Mouse (Mus musculus) forebrain, embryonic 10.5 days (tissue): Measurements from ENCODE around the gene Rnf144a. TPM values are rescaled to one million over a fixed set of nuclear protein-coding genes. Genes with fewer than 3 reads are reported as not detected.

ENCODE experiments used
- DNase-seq: peaks from one replicate; pipeline ENCODE4 v3.0.0-alpha.2; 2017; ENCODE audit warnings: low spot score; ENCODE audit errors: extremely low spot score
- H3K27ac ChIP-seq: fragments of 300-500 bp; sonication (generic); 2 replicates; pipeline ENCODE4 v1.5.1; 2016; ENCODE audit warnings: mild to moderate bottlenecking
- H3K27me3 ChIP-seq: fragments of 300-500 bp; sonication (generic); 2 replicates; pipeline ENCODE4 v1.6.1; 2016; ENCODE audit warnings: mild to moderate bottlenecking; ENCODE audit not compliant: poor library complexity, severe bottlenecking
- H3K36me3 ChIP-seq: fragments of 300-500 bp; sonication (generic); replicated peaks from 2 replicates; pipeline ENCODE4 v1.6.1; 2016; ENCODE audit warnings: mild to moderate bottlenecking, moderate library complexity
- H3K4me1 ChIP-seq: fragments of 300-500 bp; sonication (generic); 2 replicates; pipeline ENCODE4 v1.6.1; 2016
- H3K4me3 ChIP-seq: fragments of 300-500 bp; sonication (generic); 2 replicates; pipeline ENCODE4 v1.5.1; 2016; ENCODE audit warnings: mild to moderate bottlenecking, moderate library complexity
- H3K9me3 ChIP-seq: fragments of 300-500 bp; sonication (generic); 2 replicates; pipeline ENCODE4 v1.6.1; 2016; ENCODE audit warnings: mild to moderate bottlenecking, moderate library complexity
- whole genome bisulfite sequencing: fragments of 180-500 bp; shearing (Covaris S2); methylation state at CpG from one replicate; pipeline ENCODE4 v1.1.7; 2016; 5-methylcytosine and 5-hydroxymethylcytosine counted together
- polyA plus RNA-seq: library from polyadenylated mRNA; unstranded; fragments of >200 nt; fragmentation: Nextera tagmentation; extraction: Ambion mirVana; gene quantifications from 2 replicates; pipeline ENCODE4 v1.2.1, GENCODE M21; 2016

Gene Rnf144a
- polyA plus RNA-seq, 1 experiment from 2014 or later = 41.1 TPM

DNA sequence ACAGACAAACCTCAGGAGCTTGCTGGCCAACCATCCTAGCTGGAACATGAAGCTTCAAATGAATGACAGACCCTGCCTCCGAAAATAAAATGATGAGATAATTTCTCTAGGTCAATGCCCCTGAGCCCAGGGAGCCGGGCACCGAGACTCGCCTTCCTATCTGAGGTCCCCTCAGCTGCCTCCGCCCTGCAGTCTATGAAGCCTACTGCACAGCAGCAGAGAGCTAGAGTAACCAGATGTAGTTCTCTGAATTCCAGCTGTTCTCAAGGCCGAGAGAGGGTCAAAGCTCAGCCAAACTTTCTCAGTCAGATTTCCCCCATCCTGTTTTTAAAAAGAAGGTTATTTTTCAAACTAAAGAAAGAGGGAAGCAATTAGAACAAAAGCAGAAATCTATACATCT is 29.3 kb downstream of the Rnf144a start:
- no peak overlapping the region for H3K4me3 ChIP-seq
- WGBS = 93% methylated on average over 6 of the region's 6 CpGs
- no peaks in the 10 kb centered on the region for H3K27me3 ChIP-seq
- no peaks in the 10 kb centered on the region for H3K9me3 ChIP-seq
- H3K4me1 ChIP-seq = peaks cover 2% of the 10 kb centered on the region; the same call in 1 of the 2 replicates
- DNase-seq = no peak
- no peak overlapping the region for H3K27ac ChIP-seq
- peaks cover 99% of the 10 kb centered on the region for H3K36me3 ChIP-seq

DNA sequence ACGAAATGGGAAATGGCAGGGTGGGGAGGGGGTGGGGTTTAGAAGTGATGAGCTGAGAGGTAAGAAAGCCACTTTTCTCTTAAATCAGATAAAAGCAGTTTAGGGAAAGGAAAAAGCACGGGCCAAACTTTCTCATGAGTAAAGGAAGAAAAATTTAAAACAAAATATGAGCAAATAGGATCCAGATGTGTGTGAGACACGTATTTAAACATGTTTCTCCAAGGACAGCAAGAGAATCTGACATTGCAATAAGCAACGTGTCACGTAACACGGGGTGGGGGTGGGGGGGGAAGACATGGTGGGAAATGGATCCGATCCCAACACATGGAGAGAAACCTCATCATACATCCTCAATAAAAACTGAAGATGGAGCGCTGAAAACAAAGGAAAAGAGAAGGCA is 33.3 kb downstream of the Rnf144a start:
- Histone ChIP-seq H3K4me3 (no peak overlapping the region), H3K27ac (no peak overlapping the region), H3K36me3 (peaks cover 100% of the 10 kb centered on the region), H3K9me3 (no peaks in the 10 kb centered on the region), H3K27me3 (no peaks in the 10 kb centered on the region), H3K4me1 (peaks cover 2% of the 10 kb centered on the region; the same call in 1 of the 2 replicates)
- DNase-seq = no peak
- WGBS = 88% methylated on average over 8 of the region's 8 CpGs

DNA sequence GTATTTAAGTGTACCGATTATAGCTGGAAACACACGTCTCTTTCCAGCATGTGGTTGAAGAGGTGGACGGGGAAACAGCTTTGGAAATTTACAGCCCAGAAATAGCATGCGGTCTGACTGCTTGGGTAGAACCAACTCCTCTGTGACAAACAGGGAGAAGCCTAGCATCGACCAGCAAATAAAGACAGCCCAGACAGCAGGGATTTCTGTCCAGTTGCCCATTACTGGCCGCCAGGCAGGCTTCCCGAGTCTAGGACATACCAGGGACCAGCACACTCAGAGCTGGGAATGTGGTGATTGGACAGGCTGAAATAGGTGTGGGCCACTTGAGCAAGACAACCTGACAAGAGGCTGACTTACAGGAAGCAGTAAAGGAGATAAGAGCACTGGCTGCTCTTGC is 35.3 kb downstream of the Rnf144a start:
- H3K36me3 ChIP-seq = peaks cover 100% of the 10 kb centered on the region

GRCm38 (mm10) chr12:26377691-26378090 is 37.4 kb downstream of the Rnf144a start:
- H3K4me1 ChIP-seq = no peaks in the 10 kb centered on the region
- H3K36me3 ChIP-seq = peaks cover 100% of the 10 kb centered on the region
- H3K9me3 ChIP-seq = no peaks in the 10 kb centered on the region
- DNase-seq = no peak
- no peaks in the 10 kb centered on the region for H3K27me3 ChIP-seq
- H3K4me3 ChIP-seq = no peak overlapping the region
- H3K27ac ChIP-seq = no peak overlapping the region
- 93% methylated on average over 7 of the region's 7 CpGs for WGBS

More for the DNA sequence above, 35.3 kb downstream of the Rnf144a start:
- no peak for DNase-seq
- H3K27me3 ChIP-seq = no peaks in the 10 kb centered on the region
- H3K27ac ChIP-seq = no peak overlapping the region
- no peak overlapping the region for H3K4me3 ChIP-seq
- WGBS = 92% methylated on average over 7 of the region's 7 CpGs
- peaks cover 2% of the 10 kb centered on the region; the same call in 1 of the 2 replicates for H3K4me1 ChIP-seq
- H3K9me3 ChIP-seq = no peaks in the 10 kb centered on the region

- WGBS = 90% methylated on average over 8 of the region's 8 CpGs
- no peaks in the 10 kb centered on the region for H3K27me3 ChIP-seq
- DNase-seq = no peak
- no peaks in the 10 kb centered on the region for H3K9me3 ChIP-seq
- H3K36me3 ChIP-seq = peaks cover 98% of the 10 kb centered on the region
- no peak overlapping the region for H3K27ac ChIP-seq
- no peak overlapping the region for H3K4me3 ChIP-seq
- no peaks in the 10 kb centered on the region for H3K4me1 ChIP-seq
These were observed 38.3 kb downstream of the Rnf144a start for GRCm38 (mm10) chr12:26376541-26377323.

GRCm38 (mm10) chr12:26373721-26374120 is 41.3 kb downstream of the Rnf144a start:
- peaks cover 88% of the 10 kb centered on the region for H3K36me3 ChIP-seq
- WGBS = 89% methylated on average over 7 of the region's 7 CpGs

DNA sequence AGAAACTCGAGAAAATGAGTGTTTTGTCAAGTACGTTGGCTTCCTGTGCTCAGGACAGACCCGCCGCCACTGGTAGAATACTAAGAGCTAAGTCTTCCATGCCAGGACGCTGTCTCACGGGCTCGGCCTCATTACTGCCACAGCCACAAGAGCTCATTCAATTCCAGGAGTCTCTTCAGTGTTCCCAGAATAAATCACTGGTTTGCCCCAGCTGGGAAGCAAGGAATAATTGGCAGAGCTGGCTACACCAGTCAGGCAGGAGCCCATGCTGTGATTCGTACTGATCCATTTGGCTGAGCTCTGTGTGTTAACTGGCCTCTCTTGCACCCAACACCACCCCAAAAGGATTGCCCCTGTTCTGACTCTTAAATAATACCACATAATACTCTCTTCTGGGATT is 45.0 kb downstream of the Rnf144a start:
- no peaks in the 10 kb centered on the region for H3K9me3 ChIP-seq
- H3K4me1 ChIP-seq = peaks cover 10% of the 10 kb centered on the region
- DNase-seq = no peak
- H3K27me3 ChIP-seq = no peaks in the 10 kb centered on the region
- WGBS = 90% methylated on average over 8 of the region's 8 CpGs
- peaks cover 62% of the 10 kb centered on the region for H3K36me3 ChIP-seq
- no peak overlapping the region for H3K4me3 ChIP-seq
- no peak overlapping the region for H3K27ac ChIP-seq

More at GRCm38 (mm10) chr12:26373721-26374120, 41.3 kb downstream of the Rnf144a start:
- Histone ChIP-seq H3K4me1 (peaks cover 10% of the 10 kb centered on the region), H3K27ac (no peak overlapping the region), H3K27me3 (no peaks in the 10 kb centered on the region), H3K4me3 (no peak overlapping the region), H3K9me3 (no peaks in the 10 kb centered on the region)
- no peak for DNase-seq

- Histone ChIP-seq H3K4me1 (peaks cover 10% of the 10 kb centered on the region), H3K9me3 (no peaks in the 10 kb centered on the region), H3K4me3 (no peak overlapping the region), H3K27me3 (no peaks in the 10 kb centered on the region), H3K36me3 (peaks cover 49% of the 10 kb centered on the region), H3K27ac (no peak overlapping the region)
- no peak for DNase-seq
- 93% methylated on average over 2 of the region's 2 CpGs for WGBS
These were observed 47.7 kb downstream of the Rnf144a start for GRCm38 (mm10) chr12:26367361-26367760.

DNA sequence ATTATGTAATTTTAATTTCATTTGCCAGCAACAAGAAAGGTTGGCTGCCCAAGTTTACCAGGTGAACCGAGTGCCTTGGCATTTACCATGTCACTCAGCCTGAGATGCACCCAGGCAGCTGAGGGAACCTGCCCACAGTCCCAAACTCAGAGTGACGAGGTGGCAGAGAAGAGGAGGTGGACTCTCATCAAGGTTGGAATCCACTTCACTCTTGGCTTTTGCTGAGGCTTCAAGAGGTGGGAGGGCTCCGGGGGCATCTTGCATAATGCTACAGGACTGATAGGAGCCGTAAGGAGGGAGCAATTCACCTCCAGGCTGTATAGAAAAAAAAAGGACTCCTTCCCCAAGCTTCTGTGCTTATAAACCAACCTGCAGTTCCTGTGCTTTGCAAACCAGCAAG is 48.7 kb downstream of the Rnf144a start:
- H3K4me3 ChIP-seq = no peak overlapping the region
- no peak overlapping the region for H3K27ac ChIP-seq
- no peak for DNase-seq
- 88% methylated on average over 4 of the region's 4 CpGs for WGBS
- H3K9me3 ChIP-seq = no peaks in the 10 kb centered on the region
- no peaks in the 10 kb centered on the region for H3K27me3 ChIP-seq
- peaks cover 41% of the 10 kb centered on the region for H3K36me3 ChIP-seq
- peaks cover 15% of the 10 kb centered on the region for H3K4me1 ChIP-seq

DNA sequence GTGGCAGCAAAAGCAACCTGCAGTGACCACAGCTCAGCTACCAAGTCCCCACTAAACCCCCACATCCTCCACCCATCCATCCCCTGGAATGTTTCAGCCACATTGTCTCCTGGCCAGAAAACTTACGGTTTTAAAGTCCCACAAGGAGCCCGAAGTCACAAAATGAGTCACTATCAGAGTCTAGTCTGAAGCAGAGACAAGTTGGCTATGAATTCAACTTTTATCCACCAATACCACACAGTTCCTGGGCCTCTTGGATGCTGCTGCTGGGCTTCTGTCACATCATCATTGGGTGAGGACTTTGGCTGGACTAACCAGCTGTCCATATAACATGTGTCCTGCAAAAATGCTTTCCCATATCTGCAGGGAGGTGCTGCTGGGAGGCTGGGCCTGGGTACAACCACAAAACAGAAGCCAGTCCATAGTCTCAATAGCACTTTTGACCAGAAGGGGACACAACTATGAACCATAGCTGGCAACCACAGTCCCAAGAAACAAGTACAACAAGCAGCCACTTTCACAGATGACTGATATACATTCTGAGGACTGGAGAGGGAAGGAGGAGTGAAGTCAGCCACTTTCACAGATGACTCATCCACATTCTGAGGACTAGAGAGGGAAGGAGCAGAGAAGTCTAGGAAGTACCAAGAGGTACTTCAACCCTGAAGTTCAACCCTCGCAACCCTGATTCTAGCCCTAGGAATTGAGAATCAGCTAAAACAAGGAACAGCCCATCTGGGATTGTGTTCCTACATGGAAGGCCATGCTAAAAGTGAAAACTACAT is 49.3 kb downstream of the Rnf144a start:
- peaks cover 21% of the 10 kb centered on the region for H3K4me1 ChIP-seq
- no peaks in the 10 kb centered on the region for H3K9me3 ChIP-seq
- H3K36me3 ChIP-seq = peaks cover 35% of the 10 kb centered on the region
- WGBS = 97% methylated on average over 3 of the region's 3 CpGs
- H3K27ac ChIP-seq = no peak overlapping the region
- no peaks in the 10 kb centered on the region for H3K27me3 ChIP-seq
- no peak overlapping the region for H3K4me3 ChIP-seq
- no peak for DNase-seq

DNA sequence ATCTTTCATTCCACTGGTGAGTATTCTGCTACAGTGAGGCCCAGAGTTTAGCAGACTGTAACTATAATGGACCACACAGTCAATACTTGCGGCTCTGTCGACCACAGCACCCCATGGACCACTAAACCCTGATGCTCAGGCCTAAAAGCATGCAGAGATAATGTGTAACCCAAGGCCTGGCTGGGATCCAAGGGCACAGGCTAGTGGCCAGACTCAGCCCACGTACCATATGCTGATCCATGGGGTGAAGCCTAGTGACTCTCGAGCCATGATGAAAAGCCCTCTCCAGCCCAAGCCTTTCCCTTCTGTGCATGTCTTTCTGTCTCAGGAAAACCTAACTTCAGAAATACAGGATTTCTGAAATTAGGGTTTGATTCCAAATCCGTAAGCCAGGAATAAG is 50.2 kb downstream of the Rnf144a start:
- DNase-seq = no peak
- Histone ChIP-seq H3K9me3 (no peaks in the 10 kb centered on the region), H3K27ac (no peak overlapping the region), H3K4me1 (peaks cover 21% of the 10 kb centered on the region), H3K4me3 (no peak overlapping the region), H3K36me3 (peaks cover 34% of the 10 kb centered on the region), H3K27me3 (no peaks in the 10 kb centered on the region)
- 93% methylated on average over 5 of the region's 5 CpGs for WGBS

DNA sequence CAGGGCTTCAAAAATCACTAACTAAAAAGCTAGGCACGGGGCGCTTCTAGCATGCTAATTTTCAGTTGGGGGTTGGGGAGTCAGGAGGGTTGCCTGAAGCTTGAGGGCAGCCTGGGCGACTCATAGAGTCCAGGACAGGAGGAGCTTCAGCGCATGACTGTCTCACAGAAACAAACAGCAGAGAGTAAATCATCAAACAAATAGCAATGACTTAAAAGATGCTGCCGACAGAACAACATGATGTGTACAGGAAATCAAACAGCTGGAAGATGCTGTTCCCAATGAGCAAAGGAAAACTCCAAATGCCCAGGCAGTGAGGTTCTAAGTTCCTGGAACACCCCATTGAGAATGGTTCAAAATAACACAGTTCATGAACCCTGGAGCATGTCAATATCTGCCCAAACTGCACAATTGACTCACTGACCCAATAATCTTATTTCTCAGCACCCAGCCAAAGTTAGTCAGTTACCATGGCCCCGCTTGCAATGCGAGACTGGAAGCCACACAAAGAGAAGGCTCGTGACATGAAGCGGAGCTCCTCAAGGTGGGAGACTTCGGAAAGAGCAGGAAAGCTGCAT is 54.0 kb downstream of the Rnf144a start:
- no peaks in the 10 kb centered on the region for H3K27me3 ChIP-seq
- H3K9me3 ChIP-seq = no peaks in the 10 kb centered on the region
- no peak overlapping the region for H3K27ac ChIP-seq
- peaks cover 38% of the 10 kb centered on the region for H3K36me3 ChIP-seq
- H3K4me3 ChIP-seq = no peak overlapping the region
- no peak for DNase-seq
- H3K4me1 ChIP-seq = peaks cover 17% of the 10 kb centered on the region
- WGBS = 69% methylated on average over 10 of the region's 10 CpGs

GRCm38 (mm10) chr12:26359817-26360216 is 55.2 kb downstream of the Rnf144a start:
- no peaks in the 10 kb centered on the region for H3K9me3 ChIP-seq
- H3K27ac ChIP-seq = no peak overlapping the region
- H3K27me3 ChIP-seq = no peaks in the 10 kb centered on the region
- H3K36me3 ChIP-seq = peaks cover 27% of the 10 kb centered on the region
- 95% methylated on average over 5 of the region's 5 CpGs for WGBS
- H3K4me1 ChIP-seq = peaks cover 17% of the 10 kb centered on the region
- DNase-seq = no peak
- no peak overlapping the region for H3K4me3 ChIP-seq
